In the genomic region with DNA sequence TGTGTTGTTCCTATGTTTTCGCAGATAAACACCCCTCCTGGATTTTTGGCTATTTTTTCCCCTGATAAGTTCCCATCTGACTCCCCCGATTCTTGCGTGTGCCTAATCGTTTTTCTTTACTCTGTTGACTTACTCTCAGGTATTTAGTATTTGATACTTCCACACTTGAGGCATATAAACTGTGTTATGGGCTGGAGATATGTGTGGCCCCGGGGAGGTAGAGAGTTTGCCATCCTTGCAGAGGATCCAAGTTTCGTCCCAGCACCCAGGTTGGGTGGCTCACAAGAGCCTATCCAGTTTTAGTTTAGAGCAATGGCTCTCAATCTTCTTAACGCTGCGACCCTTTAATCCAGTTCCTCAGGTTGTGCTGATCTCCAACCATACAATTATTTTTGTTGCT, we compare ENCODE assay signal across 29 mouse cellular contexts.
"Had no signal": no experiment of that assay in that cellular context is flagged by ENCODE, and none has a peak within 500 bp of the region (broad histone marks: within the 10 kb centered on the region; RNA-seq: fewer than 3 reads in every experiment).

No protein-coding gene starts in this region.

- DNase-seq: left cerebral cortex, postnatal 4 days; liver; liver, embryonic 13.5 days; liver, postnatal 0 days; lung, adult 18-20 months; lung, adult 2 months; lung, embryonic 14.5 days; lung, postnatal 10 days; lung, postnatal 14 days; lung, postnatal 4 days had no signal

- ATAC-seq: liver, embryonic 12.5 days; liver, postnatal 0 days; lung, postnatal 0 days; midbrain, embryonic 13.5 days; midbrain, embryonic 15.5 days; midbrain, embryonic 16.5 days had no signal

- H3K27me3 ChIP-seq: limb, embryonic 12.5 days; limb, embryonic 13.5 days; limb, embryonic 15.5 days; liver, embryonic 12.5 days; liver, embryonic 13.5 days; liver, embryonic 15.5 days; lung, embryonic 15.5 days; megakaryocyte, embryonic 14.5 days; midbrain, embryonic 12.5 days; midbrain, embryonic 13.5 days; midbrain, embryonic 15.5 days; neural tube, embryonic 12.5 days had no signal

- H3K4me2 ChIP-seq: limb, embryonic 12.5 days; limb, embryonic 13.5 days; limb, embryonic 15.5 days; liver, embryonic 11.5 days; liver, embryonic 12.5 days; liver, embryonic 13.5 days; liver, embryonic 15.5 days; lung, embryonic 14.5 days; lung, embryonic 15.5 days; midbrain, embryonic 12.5 days; midbrain, embryonic 13.5 days; midbrain, embryonic 15.5 days; neural tube, embryonic 12.5 days had no signal

- H3K27ac ChIP-seq: limb, embryonic 10.5 days; limb, embryonic 12.5 days; limb, embryonic 13.5 days; limb, embryonic 15.5 days; liver, embryonic 12.5 days; liver, embryonic 13.5 days; liver, embryonic 14.5 days; liver, embryonic 15.5 days; lung, embryonic 15.5 days; macrophage; midbrain, embryonic 10.5 days; midbrain, embryonic 12.5 days; midbrain, embryonic 13.5 days; midbrain, embryonic 15.5 days; neural tube, embryonic 12.5 days had no signal

- H3K9ac ChIP-seq: limb, embryonic 12.5 days; limb, embryonic 13.5 days; limb, embryonic 15.5 days; liver, embryonic 12.5 days; liver, embryonic 13.5 days; liver, embryonic 14.5 days; liver, embryonic 15.5 days; liver, postnatal 0 days; lung, embryonic 14.5 days; lung, embryonic 15.5 days; midbrain, embryonic 12.5 days; midbrain, embryonic 13.5 days; midbrain, embryonic 15.5 days; neural tube, embryonic 12.5 days had no signal

- H3K36me3 ChIP-seq: limb, embryonic 10.5 days; limb, embryonic 12.5 days; limb, embryonic 13.5 days; limb, embryonic 15.5 days; liver, embryonic 12.5 days; liver, embryonic 13.5 days; liver, embryonic 15.5 days; lung, embryonic 15.5 days; midbrain, embryonic 10.5 days; midbrain, embryonic 12.5 days; midbrain, embryonic 13.5 days; midbrain, embryonic 15.5 days; neural tube, embryonic 12.5 days had no signal

- H3K4me3 ChIP-seq: limb, embryonic 10.5 days; limb, embryonic 12.5 days; limb, embryonic 13.5 days; limb, embryonic 15.5 days; liver, embryonic 12.5 days; liver, embryonic 13.5 days; liver, embryonic 15.5 days; lung, embryonic 15.5 days; megakaryocyte, embryonic 14.5 days; midbrain, embryonic 10.5 days; midbrain, embryonic 12.5 days; midbrain, embryonic 13.5 days; midbrain, embryonic 15.5 days; myocyte; neural tube, embryonic 12.5 days had no signal

- H3K4me1 ChIP-seq: liver, embryonic 12.5 days; liver, embryonic 13.5 days; liver, embryonic 15.5 days; lung, embryonic 15.5 days; megakaryocyte, embryonic 14.5 days; neural tube, embryonic 12.5 days had no signal

- H3K9me3 ChIP-seq: limb, embryonic 10.5 days; limb, embryonic 12.5 days; limb, embryonic 13.5 days; limb, embryonic 15.5 days; liver, embryonic 12.5 days; liver, embryonic 13.5 days; liver, embryonic 15.5 days; lung, embryonic 15.5 days; megakaryocyte, embryonic 14.5 days; midbrain, embryonic 10.5 days; midbrain, embryonic 12.5 days; midbrain, embryonic 13.5 days; midbrain, embryonic 15.5 days; neural tube, embryonic 12.5 days had no signal
